Mouse (Mus musculus) stomach, embryonic 16.5 days (tissue): ENCODE data around the gene Cenpq. TPM values are rescaled to one million over a fixed set of nuclear protein-coding genes. Genes with fewer than 3 reads are reported as not detected.

Experiments
- ATAC-seq: fragments of 200-750 bp; cut with Nextera tagmentation; 2 replicates; pipeline ENCODE4 v1.8.0; 2017; ENCODE audit warnings: moderate number of reproducible peaks, moderate TSS enrichment; ENCODE audit not compliant: insufficient read depth, low FRiP score
- H3K27ac ChIP-seq: fragments of 300-500 bp; sonication (generic); 2 replicates; pipeline ENCODE4 v1.5.1; 2014; ENCODE audit warnings: low read length
- H3K27me3 ChIP-seq: fragments of 300-500 bp; sonication (generic); 2 replicates; pipeline ENCODE4 v1.6.1; 2014; ENCODE audit warnings: low read length, control low read depth, mixed read lengths; ENCODE audit not compliant: control insufficient read depth, insufficient read depth
- H3K36me3 ChIP-seq: fragments of 300-500 bp; sonication (generic); 2 replicates; pipeline ENCODE4 v1.6.1; 2014; ENCODE audit warnings: low read length; ENCODE audit not compliant: control insufficient read depth, insufficient read depth
- H3K4me1 ChIP-seq: fragments of 300-500 bp; sonication (generic); 2 replicates; pipeline ENCODE4 v1.6.1; 2014; ENCODE audit warnings: low read length, control low read depth, mixed read lengths; ENCODE audit not compliant: control insufficient read depth, insufficient read depth
- H3K4me2 ChIP-seq: fragments of 300-500 bp; sonication (generic); 2 replicates; pipeline ENCODE4 v1.6.1; 2014; ENCODE audit warnings: low read depth, low read length, mixed read lengths
- H3K4me3 ChIP-seq: fragments of 300-500 bp; sonication (generic); replicated peaks from 2 replicates; pipeline ENCODE4 v1.5.1; 2014; ENCODE audit warnings: mild to moderate bottlenecking, low read length
- H3K9ac ChIP-seq: fragments of 300-500 bp; sonication (generic); 2 replicates; pipeline ENCODE4 v1.6.1; 2014; ENCODE audit warnings: low read length
- H3K9me3 ChIP-seq: fragments of 300-500 bp; sonication (generic); replicated peaks from 2 replicates; pipeline ENCODE4 v1.6.1; 2016; ENCODE audit warnings: low read length, control low read depth; ENCODE audit not compliant: control insufficient read depth
- WGBS: fragments of 180-500 bp; shearing (Covaris S2); extraction: QIAGEN DNeasy Blood & Tissue Kit; methylation state at CpG from one replicate; pipeline ENCODE4 v1.1.7; 2014; 5-methylcytosine and 5-hydroxymethylcytosine counted together
- polyA plus RNA-seq: library from polyadenylated mRNA; unstranded; fragments of >200 nt; fragmentation: Nextera tagmentation; extraction: Ambion mirVana; gene quantifications from 2 replicates; pipeline ENCODE4 v1.2.1, GENCODE M21; 2015

Cenpq gene
- polyA plus RNA-seq, 1 experiment from 2014 or later: 18.6 TPM

DNA sequence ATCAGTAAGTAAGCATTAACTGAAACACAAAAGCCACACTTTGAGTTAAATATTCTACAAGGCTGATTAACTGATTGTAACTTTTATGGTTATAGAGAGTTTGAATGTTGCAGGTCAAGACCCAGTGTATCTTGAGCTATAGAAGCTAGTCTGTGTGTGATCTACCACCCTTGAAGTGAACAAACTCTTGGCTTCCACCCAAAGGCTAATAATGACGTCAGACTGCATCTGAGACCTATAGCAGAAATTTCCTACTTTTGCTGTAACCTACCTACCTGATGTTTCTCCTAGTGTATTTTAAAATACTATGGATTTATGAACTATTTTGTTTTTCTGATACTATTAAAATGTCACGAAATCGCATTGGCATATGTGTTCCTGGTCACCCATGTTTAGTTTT is 60.1 kb downstream of the Cenpq start:
- no peak overlapping the region for H3K4me2 ChIP-seq
- 70% methylated on average over 3 of the region's 3 CpGs for WGBS
- H3K27ac ChIP-seq: no peak overlapping the region
- no peak for ATAC-seq
- H3K36me3 ChIP-seq: no peaks in the 10 kb centered on the region
- H3K4me3 ChIP-seq: no peak overlapping the region
- no peaks in the 10 kb centered on the region for H3K4me1 ChIP-seq
- H3K27me3 ChIP-seq: no peaks in the 10 kb centered on the region
- no peak overlapping the region for H3K9ac ChIP-seq
- no peaks in the 10 kb centered on the region for H3K9me3 ChIP-seq

DNA sequence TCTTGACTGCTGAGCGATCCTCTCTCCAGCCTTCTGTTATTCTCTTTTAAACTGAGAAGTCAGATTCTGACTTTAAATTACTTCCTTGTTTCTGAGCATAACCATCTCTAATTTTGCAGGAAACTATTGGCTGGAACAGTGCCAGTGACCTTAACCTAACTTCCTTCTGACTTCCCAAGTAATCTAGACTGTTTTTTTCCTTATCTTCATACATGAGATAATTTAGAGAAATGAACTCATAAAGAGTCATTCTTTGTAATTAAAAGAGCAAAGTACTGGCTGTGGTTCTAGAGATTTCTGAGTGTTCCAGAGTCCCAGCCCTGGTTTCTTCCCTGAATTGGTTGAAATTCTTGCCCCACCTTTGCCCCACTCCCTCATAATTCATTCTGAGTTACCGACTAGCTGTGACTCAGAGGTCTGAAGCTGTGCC is 61.2 kb downstream of the Cenpq start:
- no peak overlapping the region for H3K4me2 ChIP-seq
- H3K9ac ChIP-seq: no peak overlapping the region
- 30% methylated on average over 2 of the region's 2 CpGs for WGBS
- H3K4me1 ChIP-seq: no peaks in the 10 kb centered on the region
- H3K27me3 ChIP-seq: no peaks in the 10 kb centered on the region
- no peak overlapping the region for H3K4me3 ChIP-seq
- ATAC-seq: peak; percentile 59; the same call in 1 of the 2 replicates
- H3K9me3 ChIP-seq: no peaks in the 10 kb centered on the region
- peak overlapping the region; percentile 10; the same call in 1 of the 2 replicates for H3K27ac ChIP-seq
- H3K36me3 ChIP-seq: no peaks in the 10 kb centered on the region

Other genes with a start within 250 kb of the Cenpq start
- gene Esp1, start 207.9 kb downstream of the Cenpq start, polyA plus RNA-seq: not detected in 2 replicates
- gene Crisp2, start 128.0 kb downstream of the Cenpq start, polyA plus RNA-seq: not detected in 2 replicates
- 8.5 and 10.6 TPM in 2 replicates for gene Rhag, start 123.9 kb downstream of the Cenpq start, polyA plus RNA-seq
- gene 9130008F23Rik, start 54.5 kb downstream of the Cenpq start, polyA plus RNA-seq: 6.6 and 6.9 TPM in 2 replicates
- gene Glyatl3, start 20.7 kb downstream of the Cenpq start, polyA plus RNA-seq: not detected in 2 replicates
- gene Mut, start 362 bp downstream of the Cenpq start, polyA plus RNA-seq: 42.8 and 44.7 TPM in 2 replicates